Mouse (Mus musculus) intestine, postnatal 0 days (tissue): ENCODE results near the gene Spice1. TPM values are rescaled to one million over a fixed set of nuclear protein-coding genes. Genes with fewer than 3 reads are reported as not detected.
A peak's percentile ranks its signal among the peaks of the same experiment; 100 is the strongest.

Experiments
- ATAC-seq: fragments of 200-750 bp; cut with Nextera tagmentation; 2 replicates; pipeline ENCODE4 v1.8.0; 2017; ENCODE audit warnings: mild to moderate bottlenecking, moderate TSS enrichment, moderate library complexity
- H3K27ac ChIP-seq: fragments of 300-500 bp; sonication (generic); 2 replicates; pipeline ENCODE4 v1.5.1; 2014; ENCODE audit warnings: mild to moderate bottlenecking, low read depth, low read length, moderate library complexity
- H3K27me3 ChIP-seq: fragments of 300-500 bp; sonication (generic); replicated peaks from 2 replicates; pipeline ENCODE4 v1.6.1; 2014; ENCODE audit warnings: low read length, mixed read lengths; ENCODE audit not compliant: control insufficient read depth, insufficient read depth
- H3K36me3 ChIP-seq: fragments of 300-500 bp; sonication (generic); 2 replicates; pipeline ENCODE4 v1.6.1; 2014; ENCODE audit warnings: mild to moderate bottlenecking, moderate library complexity; ENCODE audit not compliant: control insufficient read depth, insufficient read depth
- H3K4me1 ChIP-seq: fragments of 300-500 bp; sonication (generic); replicated peaks from 2 replicates; pipeline ENCODE4 v1.6.1; 2014; ENCODE audit warnings: antibody characterized with exemption, low read length, mixed read lengths; ENCODE audit not compliant: control insufficient read depth, insufficient read depth
- H3K4me2 ChIP-seq: fragments of 300-500 bp; sonication (generic); replicated peaks from 2 replicates; pipeline ENCODE4 v1.6.1; 2014; ENCODE audit warnings: low read depth, mild to moderate bottlenecking, moderate library complexity
- H3K4me3 ChIP-seq: fragments of 300-500 bp; sonication (generic); 2 replicates; pipeline ENCODE4 v1.5.1; 2014; ENCODE audit warnings: low read depth, low read length
- H3K9ac ChIP-seq: fragments of 300-500 bp; sonication (generic); 2 replicates; pipeline ENCODE4 v1.6.1; 2014; ENCODE audit warnings: mild to moderate bottlenecking, low read depth, low read length
- H3K9me3 ChIP-seq: fragments of 300-500 bp; sonication (generic); 2 replicates; pipeline ENCODE4 v1.6.1; 2016; ENCODE audit warnings: mixed run types; ENCODE audit not compliant: control insufficient read depth
- CTCF ChIP-seq: sonication (generic); IDR thresholded peaks from 2 replicates; pipeline ENCODE4 v1.5.1; 2016; ENCODE audit warnings: low read depth, mild to moderate bottlenecking, control low read depth, antibody characterized with exemption, moderate library complexity
- WGBS: fragments of 180-500 bp; shearing (Covaris S2); extraction: QIAGEN DNeasy Blood & Tissue Kit; methylation state at CpG from one replicate; pipeline ENCODE4 v1.1.7; 2014; 5-methylcytosine and 5-hydroxymethylcytosine counted together
- polyA plus RNA-seq: library from polyadenylated mRNA; unstranded; fragments of >200 nt; fragmentation: Nextera tagmentation; extraction: Ambion mirVana; gene quantifications from 2 replicates; pipeline ENCODE4 v1.2.1, GENCODE M21; 2015

Spice1 gene
- polyA plus RNA-seq, 1 experiment from 2014 or later, result 4.2 TPM

- no peaks in the 10 kb centered on the region for H3K9me3 ChIP-seq
- H3K4me1 ChIP-seq, result no peaks in the 10 kb centered on the region
- no peak for TF ChIP-seq CTCF
- H3K4me3 ChIP-seq, result no peak overlapping the region
- ATAC-seq, result no peak
- H3K27ac ChIP-seq, result no peak overlapping the region
- H3K4me2 ChIP-seq, result no peak overlapping the region
- no peaks in the 10 kb centered on the region for H3K27me3 ChIP-seq
- WGBS, result 84% methylated on average over 1 of the region's 1 CpGs
- peaks cover 9% of the 10 kb centered on the region for H3K36me3 ChIP-seq
- no peak overlapping the region for H3K9ac ChIP-seq
Measured at GRCm38 (mm10) chr16:44384251-44384650, 37.3 kb downstream of the Spice1 start.

DNA sequence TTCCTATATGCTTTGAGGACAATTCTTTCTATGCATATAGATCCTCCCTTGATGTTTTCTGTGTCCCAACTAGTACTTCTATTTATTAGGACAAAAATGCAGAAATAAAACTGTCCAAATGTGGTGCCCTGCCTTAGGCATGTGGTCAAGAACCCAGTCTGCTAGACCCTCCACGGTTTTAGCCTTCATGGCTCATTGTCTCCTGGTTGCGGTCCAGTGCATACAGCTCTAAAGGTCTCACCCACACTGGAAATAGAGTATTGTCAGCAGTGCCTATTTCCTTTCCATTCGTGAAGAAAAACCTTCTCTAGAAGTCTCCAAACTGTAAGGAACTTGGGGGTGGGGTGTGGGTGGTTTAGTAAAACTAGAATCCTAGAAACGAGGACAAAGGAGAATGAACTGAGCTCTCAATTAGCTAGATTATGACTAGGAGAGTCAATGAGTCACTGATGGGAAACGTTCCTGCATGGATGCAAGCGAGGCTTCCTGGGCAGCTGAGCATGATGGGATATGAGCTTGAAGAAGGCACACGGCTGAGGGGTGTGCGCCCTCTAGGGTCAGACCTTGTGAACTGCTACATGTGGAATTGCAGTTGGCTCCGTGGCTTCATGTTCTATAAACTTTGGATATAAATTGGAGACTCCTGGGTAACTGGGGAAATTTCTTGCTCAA is 45.1 kb downstream of the Spice1 start:
- H3K27me3 ChIP-seq, result no peaks in the 10 kb centered on the region
- no peak overlapping the region for H3K4me2 ChIP-seq
- peak; percentile 87 for TF ChIP-seq CTCF
- H3K36me3 ChIP-seq, result no peaks in the 10 kb centered on the region
- H3K27ac ChIP-seq, result no peak overlapping the region
- no peak overlapping the region for H3K4me3 ChIP-seq
- no peaks in the 10 kb centered on the region for H3K4me1 ChIP-seq
- WGBS, result 41% methylated on average over 9 of the region's 9 CpGs
- H3K9ac ChIP-seq, result no peak overlapping the region
- ATAC-seq, result peak; percentile 60
- peaks cover 3% of the 10 kb centered on the region; the same call in 1 of the 2 replicates for H3K9me3 ChIP-seq

DNA sequence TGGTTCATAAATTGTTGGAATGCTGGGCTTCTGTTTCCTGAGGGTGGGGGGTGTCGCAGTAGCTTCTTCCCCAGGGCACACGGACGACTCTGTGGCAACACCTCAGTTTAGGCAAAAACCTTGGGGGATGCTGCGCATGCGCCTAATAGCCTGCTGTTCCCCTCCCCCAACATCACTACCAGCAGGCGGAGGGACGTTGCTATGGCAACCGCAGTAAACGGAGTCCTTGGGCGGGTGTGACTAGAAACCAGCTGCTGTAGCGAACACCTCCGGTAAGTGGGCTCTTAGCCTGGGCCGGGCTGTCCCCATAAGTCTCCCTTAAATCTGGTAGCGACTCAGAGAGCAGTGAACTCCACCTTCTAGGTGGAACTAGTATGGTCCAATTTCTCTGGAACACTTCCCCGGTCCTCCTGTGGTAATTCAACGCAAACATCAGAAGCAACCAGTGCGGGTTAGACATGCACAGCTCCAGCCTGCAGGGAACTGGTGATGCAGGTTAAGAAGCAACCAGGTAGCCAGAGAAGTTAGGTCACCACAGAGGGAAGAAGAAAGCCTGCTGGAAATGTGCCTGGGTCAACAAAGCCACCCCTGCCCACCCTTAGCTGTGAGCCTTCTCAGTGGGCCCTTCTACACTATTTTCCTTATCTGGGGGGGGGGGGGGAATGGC is 47.8 kb downstream of the Spice1 start, which contains the start of gene Cfap44:
Cfap44 (plus strand) TSS at position 220 of the 667 bp plus-strand sequence.
- H3K9ac ChIP-seq, result no peak within 1 kb of the TSS
- no peaks in the 10 kb centered on the region for H3K27me3 ChIP-seq
- peaks cover 3% of the 10 kb centered on the region; the same call in 1 of the 2 replicates for H3K9me3 ChIP-seq
- H3K27ac ChIP-seq, result no peak within 1 kb of the TSS
- ATAC-seq, result 0 out of 2 replicates have a peak, but pooled peaks have one; percentile 26
- no peak for TF ChIP-seq CTCF
- 0 out of 2 replicates have a peak within 1 kb of the TSS, but pooled peaks have one; percentile 16 for H3K4me3 ChIP-seq
- H3K4me2 ChIP-seq, result peak within 1 kb of the TSS; percentile 52
- H3K4me1 ChIP-seq, result no peaks in the 10 kb centered on the region
- WGBS, result 2% methylated on average over 17 of the region's 17 CpGs
- no peaks in the 10 kb centered on the region for H3K36me3 ChIP-seq

- H3K4me2 ChIP-seq, result no peak overlapping the region
- ATAC-seq, result no peak
- no peak overlapping the region for H3K4me3 ChIP-seq
- TF ChIP-seq CTCF, result no peak
- no peaks in the 10 kb centered on the region for H3K36me3 ChIP-seq
- peaks cover 7% of the 10 kb centered on the region; the same call in 1 of the 2 replicates for H3K9me3 ChIP-seq
- H3K9ac ChIP-seq, result no peak overlapping the region
- no peaks in the 10 kb centered on the region for H3K4me1 ChIP-seq
- no peaks in the 10 kb centered on the region for H3K27me3 ChIP-seq
- no peak overlapping the region for H3K27ac ChIP-seq
- 93% methylated on average over 5 of the region's 5 CpGs for WGBS
Measured at GRCm38 (mm10) chr16:44404933-44405332, 58.0 kb downstream of the Spice1 start.

GRCm38 (mm10) chr16:44407211-44407610 is 60.3 kb downstream of the Spice1 start:
- no peaks in the 10 kb centered on the region for H3K4me1 ChIP-seq
- H3K4me3 ChIP-seq, result no peak overlapping the region
- H3K9ac ChIP-seq, result no peak overlapping the region
- H3K9me3 ChIP-seq, result peaks cover 7% of the 10 kb centered on the region; the same call in 1 of the 2 replicates
- WGBS, result 81% methylated on average over 5 of the region's 5 CpGs
- H3K36me3 ChIP-seq, result no peaks in the 10 kb centered on the region
- no peaks in the 10 kb centered on the region for H3K27me3 ChIP-seq
- no peak for ATAC-seq
- H3K27ac ChIP-seq, result no peak overlapping the region
- no peak overlapping the region for H3K4me2 ChIP-seq
- no peak for TF ChIP-seq CTCF

DNA sequence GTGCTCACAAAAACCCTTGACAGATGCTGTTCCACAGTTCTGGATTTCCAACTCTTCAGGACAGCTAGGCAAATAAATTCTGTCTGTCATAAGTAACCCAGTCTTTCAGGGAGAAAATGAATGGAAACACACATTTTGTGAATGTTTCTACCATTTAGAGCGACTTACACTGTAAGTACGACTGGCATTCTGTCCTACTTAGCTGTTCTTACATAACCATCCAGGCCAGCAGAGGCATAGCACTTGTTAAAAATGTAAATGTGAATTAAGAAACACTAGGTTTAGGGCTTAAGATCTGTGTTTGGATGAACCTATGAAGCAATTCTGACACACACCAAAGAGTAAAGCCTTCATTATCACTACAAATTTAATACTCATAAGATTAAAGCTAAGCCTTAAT is 61.4 kb downstream of the Spice1 start:
- no peaks in the 10 kb centered on the region for H3K36me3 ChIP-seq
- TF ChIP-seq CTCF, result no peak
- 94% methylated on average over 2 of the region's 2 CpGs for WGBS

More for the DNA sequence above, 61.4 kb downstream of the Spice1 start:
- no peak overlapping the region for H3K9ac ChIP-seq
- H3K27me3 ChIP-seq, result no peaks in the 10 kb centered on the region
- H3K27ac ChIP-seq, result no peak overlapping the region
- no peak overlapping the region for H3K4me2 ChIP-seq
- H3K9me3 ChIP-seq, result peaks cover 7% of the 10 kb centered on the region; the same call in 1 of the 2 replicates
- H3K4me1 ChIP-seq, result no peaks in the 10 kb centered on the region
- no peak overlapping the region for H3K4me3 ChIP-seq
- no peak for ATAC-seq
